Mouse (Mus musculus) spleen, adult 10 weeks (tissue): Measurements from ENCODE around the gene Psmc1. TPM values are rescaled to one million over a fixed set of nuclear protein-coding genes. Genes with fewer than 3 reads are reported as not detected.

Source experiments
- polyA plus RNA-seq: library from polyadenylated mRNA; stranded (reverse); fragments of 350-450 nt; fragmentation: Illumina TruSeq; extraction: RNeasy Lipid Tissue Mini Kit (QIAGEN cat#74804); gene quantifications from one replicate; pipeline ENCODE4 v1.2.3, GENCODE M21; 2015; ENCODE audit warnings: low replicate concordance; ENCODE audit not compliant: insufficient read depth

Gene Psmc1
- 159 TPM for polyA plus RNA-seq

DNA sequence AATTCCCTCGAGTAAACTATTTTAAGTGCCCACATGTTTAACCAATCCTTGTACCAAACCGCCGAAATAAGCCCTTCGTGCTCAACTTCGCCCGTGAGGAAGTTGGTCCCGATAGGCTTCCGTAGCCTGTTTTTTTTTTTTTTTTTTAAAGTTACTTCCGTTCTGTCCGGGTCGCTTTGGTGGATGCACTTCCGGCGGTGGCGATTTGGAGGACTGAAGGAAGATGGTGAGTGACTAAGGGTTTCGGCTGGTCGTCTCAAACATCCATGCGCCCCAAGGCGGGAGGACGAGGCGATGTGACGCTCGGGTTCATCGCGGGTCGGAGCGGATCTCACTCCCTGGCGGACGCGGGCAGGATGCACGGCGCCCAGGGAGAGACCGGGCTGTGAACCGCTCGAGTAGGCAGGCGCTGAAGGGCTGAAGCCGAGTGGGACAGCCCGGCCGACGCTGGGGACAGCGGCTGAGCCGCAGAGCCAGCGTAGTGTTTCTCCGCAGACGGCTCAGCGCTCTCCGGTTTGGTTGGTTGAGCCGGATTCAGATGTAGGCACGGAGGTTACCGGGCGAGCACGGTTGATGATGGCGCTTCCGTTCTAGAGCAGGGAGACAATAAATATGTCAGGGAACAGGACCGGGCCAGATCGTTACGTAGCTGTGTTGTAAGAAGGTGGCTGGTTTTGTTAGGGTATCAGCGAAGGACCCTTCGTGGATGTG lies at the start of gene Psmc1:
Gene Psmc1, plus strand, starts transcription at position 169 of the 711 bp plus-strand sequence.

DNA sequence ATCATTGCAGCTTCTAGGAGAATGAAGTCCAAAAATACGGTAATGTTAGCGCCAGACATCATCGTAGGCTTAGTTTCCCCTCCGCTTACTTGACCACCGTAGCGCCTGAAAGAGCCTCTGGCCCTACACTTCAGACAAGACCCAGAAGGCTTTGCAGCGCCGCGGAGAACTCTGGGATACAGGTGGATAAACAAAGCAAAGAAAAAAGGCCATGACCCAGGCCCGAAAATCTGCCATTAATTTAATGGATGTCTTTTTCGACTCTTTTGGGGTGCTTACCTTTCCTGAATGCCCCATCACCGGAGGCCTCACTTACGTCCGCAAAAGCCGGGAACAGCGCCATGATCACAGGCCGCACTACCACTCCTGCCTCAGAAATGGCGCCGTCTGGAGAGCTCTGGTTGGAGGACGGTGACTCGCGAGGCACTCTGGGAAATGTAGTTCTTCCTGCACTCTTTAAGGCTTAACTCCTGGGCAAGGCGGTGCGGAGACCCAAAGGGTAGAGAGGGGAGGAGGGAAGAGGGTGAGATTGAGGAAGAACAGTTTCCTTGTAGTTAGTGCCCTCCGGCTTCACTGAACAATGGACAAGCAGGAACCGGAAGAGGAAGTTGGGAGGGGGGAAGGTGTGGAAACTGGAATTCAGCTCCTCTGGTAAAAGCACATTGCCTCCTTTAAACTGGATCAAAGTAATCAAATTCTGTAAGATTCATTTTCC lies 49.5 kb downstream of the Psmc1 start, which contains the start of gene Nrde2:
Gene Nrde2, minus strand, starts transcription at position 393 of the 715 bp plus-strand sequence.

Other genes starting within 250 kb of the Psmc1 start
- 1.2 TPM for gene Efcab11, start 225.7 kb upstream of the Psmc1 start, polyA plus RNA-seq
- gene Tdp1, start 225.6 kb upstream of the Psmc1 start, polyA plus RNA-seq: 15.6 TPM
- 3.4 TPM for gene Kcnk13, start 145.7 kb upstream of the Psmc1 start, polyA plus RNA-seq
- 14.3 TPM for gene Nrde2, start 49.5 kb downstream of the Psmc1 start, polyA plus RNA-seq
- gene Calm1, start 89.3 kb downstream of the Psmc1 start, polyA plus RNA-seq: 641 TPM